Mouse (Mus musculus) midbrain, embryonic 10.5 days (tissue): Measurements from ENCODE around the gene Ano7. TPM values are rescaled to one million over a fixed set of nuclear protein-coding genes. Genes with fewer than 3 reads are reported as not detected.
A peak's percentile ranks its signal among the peaks of the same experiment; 100 is the strongest.
"Not testable (repeated sequence)": the region's sequence is repeated elsewhere in the genome, so short reads cannot be mapped to it uniquely, and the experiment has no call there.

Experiments used
- DNase-seq: peaks from one replicate; pipeline ENCODE4 v3.0.0-alpha.2; 2017; ENCODE audit warnings: low spot score
- H3K27ac ChIP-seq: fragments of 300-500 bp; sonication (generic); replicated peaks from 2 replicates; pipeline ENCODE4 v1.5.1; 2016; ENCODE audit warnings: mild to moderate bottlenecking
- H3K27me3 ChIP-seq: fragments of 300-500 bp; sonication (generic); 2 replicates; pipeline ENCODE4 v1.6.1; 2016; ENCODE audit warnings: low read depth, mild to moderate bottlenecking; ENCODE audit not compliant: poor library complexity, severe bottlenecking
- H3K36me3 ChIP-seq: fragments of 300-500 bp; sonication (generic); 2 replicates; pipeline ENCODE4 v1.6.1; 2016; ENCODE audit warnings: mild to moderate bottlenecking, moderate library complexity
- H3K4me1 ChIP-seq: fragments of 300-500 bp; sonication (generic); 2 replicates; pipeline ENCODE4 v1.6.1; 2016
- H3K4me3 ChIP-seq: fragments of 300-500 bp; sonication (generic); 2 replicates; pipeline ENCODE4 v1.5.1; 2016; ENCODE audit warnings: mild to moderate bottlenecking, moderate library complexity
- H3K9me3 ChIP-seq: fragments of 300-500 bp; sonication (generic); replicated peaks from 2 replicates; pipeline ENCODE4 v1.6.1; 2016; ENCODE audit warnings: mild to moderate bottlenecking
- WGBS: fragments of 180-500 bp; shearing (Covaris S2); methylation state at CpG from one replicate; pipeline ENCODE4 v1.1.7; 2016; 5-methylcytosine and 5-hydroxymethylcytosine counted together
- polyA plus RNA-seq: library from polyadenylated mRNA; unstranded; fragments of >200 nt; fragmentation: Nextera tagmentation; extraction: Ambion mirVana; gene quantifications from 2 replicates; pipeline ENCODE4 v1.2.1, GENCODE M21; 2016

Gene Ano7
- polyA plus RNA-seq, 1 experiment from 2014 or later, result 0.21 TPM

GRCm38 (mm10) chr1:93387198-93387597 lies 13.5 kb downstream of the Ano7 start:
- Histone ChIP-seq H3K27ac (no peak overlapping the region), H3K9me3 (no peaks in the 10 kb centered on the region), H3K36me3 (no peaks in the 10 kb centered on the region), H3K4me3 (no peak overlapping the region), H3K4me1 (no peaks in the 10 kb centered on the region), H3K27me3 (no peaks in the 10 kb centered on the region)
- no peak for DNase-seq
- 80% methylated on average over 2 of the region's 2 CpGs for WGBS

- no peaks in the 10 kb centered on the region for H3K27me3 ChIP-seq
- DNase-seq, result no peak
- H3K4me1 ChIP-seq, result no peaks in the 10 kb centered on the region
- H3K27ac ChIP-seq, result no peak overlapping the region
- 83% methylated on average over 2 of the region's 2 CpGs for WGBS
- H3K9me3 ChIP-seq, result no peaks in the 10 kb centered on the region
- H3K4me3 ChIP-seq, result no peak overlapping the region
- H3K36me3 ChIP-seq, result no peaks in the 10 kb centered on the region
Measured at GRCm38 (mm10) chr1:93388906-93389305, 15.2 kb downstream of the Ano7 start.

GRCm38 (mm10) chr1:93401191-93402052 lies 27.7 kb downstream of the Ano7 start:
- no peaks in the 10 kb centered on the region for H3K9me3 ChIP-seq
- peaks cover 15% of the 10 kb centered on the region for H3K36me3 ChIP-seq
- peak overlapping the region; percentile 44 for H3K4me3 ChIP-seq
- H3K27me3 ChIP-seq, result peaks cover 28% of the 10 kb centered on the region
- peaks cover 9% of the 10 kb centered on the region for H3K4me1 ChIP-seq
- H3K27ac ChIP-seq, result no peak overlapping the region
- DNase-seq, result peak; percentile 20
- WGBS, result 24% methylated on average over 38 of the region's 38 CpGs

GRCm38 (mm10) chr1:93403403-93403802 lies 29.7 kb downstream of the Ano7 start:
- Histone ChIP-seq H3K4me3 (no peak overlapping the region), H3K27ac (no peak overlapping the region), H3K9me3 (no peaks in the 10 kb centered on the region), H3K4me1 (peaks cover 9% of the 10 kb centered on the region), H3K27me3 (peaks cover 28% of the 10 kb centered on the region), H3K36me3 (peaks cover 34% of the 10 kb centered on the region)
- WGBS, result 88% methylated on average over 4 of the region's 4 CpGs
- DNase-seq, result no peak

- peaks cover 97% of the 10 kb centered on the region for H3K36me3 ChIP-seq
Measured at GRCm38 (mm10) chr1:93432087-93432486, 58.4 kb downstream of the Ano7 start.

GRCm38 (mm10) chr1:93439321-93439720 lies 65.6 kb downstream of the Ano7 start:
- Histone ChIP-seq H3K9me3 (no peaks in the 10 kb centered on the region), H3K27ac (no peak overlapping the region), H3K36me3 (peaks cover 76% of the 10 kb centered on the region), H3K27me3 (no peaks in the 10 kb centered on the region), H3K4me3 (no peak overlapping the region), H3K4me1 (peaks cover 11% of the 10 kb centered on the region)
- WGBS, result 95% methylated on average over 1 of the region's 1 CpGs
- DNase-seq, result no peak

More at GRCm38 (mm10) chr1:93432087-93432486, 58.4 kb downstream of the Ano7 start:
- no peaks in the 10 kb centered on the region for H3K4me1 ChIP-seq
- H3K4me3 ChIP-seq, result no peak overlapping the region
- no peaks in the 10 kb centered on the region for H3K27me3 ChIP-seq
- no peak for DNase-seq
- no peak overlapping the region for H3K27ac ChIP-seq
- 92% methylated on average over 6 of the region's 6 CpGs for WGBS
- no peaks in the 10 kb centered on the region for H3K9me3 ChIP-seq

GRCm38 (mm10) chr1:93444405-93445110 lies 70.8 kb downstream of the Ano7 start:
- Histone ChIP-seq H3K36me3 (peaks cover 25% of the 10 kb centered on the region), H3K9me3 (no peaks in the 10 kb centered on the region), H3K27me3 (no peaks in the 10 kb centered on the region), H3K4me3 (peak overlapping the region; percentile 97), H3K4me1 (peaks cover 28% of the 10 kb centered on the region), H3K27ac (peak overlapping the region; percentile 91)
- 7% methylated on average over 18 of the region's 18 CpGs for WGBS
- DNase-seq, result peak; percentile 62

GRCm38 (mm10) chr1:93445111-93445821 lies 71.5 kb downstream of the Ano7 start:
- H3K27ac ChIP-seq, result peak overlapping the region; percentile 91
- WGBS, result under 1% methylated on average over 73 of the region's 84 CpGs
- H3K4me3 ChIP-seq, result peak overlapping the region; percentile 97
- DNase-seq, result peak; percentile 80
- H3K27me3 ChIP-seq, result no peaks in the 10 kb centered on the region
- peaks cover 20% of the 10 kb centered on the region for H3K36me3 ChIP-seq
- no peaks in the 10 kb centered on the region for H3K9me3 ChIP-seq
- peaks cover 28% of the 10 kb centered on the region for H3K4me1 ChIP-seq

GRCm38 (mm10) chr1:93445822-93446162 lies 72.1 kb downstream of the Ano7 start:
- Histone ChIP-seq H3K27me3 (no peaks in the 10 kb centered on the region), H3K4me3 (peak overlapping the region; percentile 97), H3K4me1 (peaks cover 28% of the 10 kb centered on the region), H3K9me3 (no peaks in the 10 kb centered on the region), H3K36me3 (peaks cover 14% of the 10 kb centered on the region), H3K27ac (peak overlapping the region; percentile 91)
- DNase-seq, result no peak
- WGBS, result 21% methylated on average over 3 of the region's 3 CpGs

GRCm38 (mm10) chr1:93450118-93450517 lies 76.4 kb downstream of the Ano7 start:
- H3K27me3 ChIP-seq, H3K9me3 ChIP-seq, H3K4me3 ChIP-seq, H3K4me1 ChIP-seq, DNase-seq, H3K27ac ChIP-seq, H3K36me3 ChIP-seq: not testable (repeated sequence)
- whole genome bisulfite sequencing, result 84% methylated on average over 5 of the region's 5 CpGs

- Histone ChIP-seq H3K4me3 (no peak overlapping the region), H3K36me3 (no peaks in the 10 kb centered on the region), H3K27me3 (no peaks in the 10 kb centered on the region), H3K27ac (no peak overlapping the region), H3K9me3 (no peaks in the 10 kb centered on the region), H3K4me1 (no peaks in the 10 kb centered on the region)
- DNase-seq, result no peak
Measured at GRCm38 (mm10) chr1:93453721-93454255, 80.1 kb downstream of the Ano7 start.
